Mouse (Mus musculus): Measurements from ENCODE around the gene Fbxo28. TPM values are rescaled to one million over a fixed set of nuclear protein-coding genes. Genes with fewer than 3 reads are reported as not detected.

The Fbxo28 gene
- total and polyA plus RNA-seq, 2 experiments from 2014 or later = 15.8 to 35.0 TPM

DNA sequence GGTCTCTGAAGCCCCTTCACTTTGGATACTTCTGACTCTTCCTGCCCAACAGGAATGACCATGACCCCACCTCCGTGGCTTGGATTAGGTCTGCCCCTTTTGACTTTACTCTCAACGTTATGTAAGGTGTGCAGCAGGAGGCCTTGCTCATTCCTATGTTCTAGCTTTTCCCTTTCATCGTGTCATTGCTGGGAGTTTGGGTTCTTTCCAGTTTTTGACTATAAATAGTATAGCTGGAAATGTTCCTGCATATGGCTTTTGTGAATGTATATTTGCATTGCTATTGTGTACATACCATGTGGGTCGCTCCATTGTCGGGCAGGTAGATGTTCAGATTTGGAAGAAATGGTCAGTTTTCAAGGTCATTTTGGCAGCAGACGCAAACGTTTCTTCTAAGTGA is 37.4 kb upstream of the Fbxo28 start:
- ATAC-seq (no peak), DNase-seq (ENCODE audit: low spot score) (no peak)
- H3K4me2 ChIP-seq (ENCODE audit: low read depth, low read length) = no peak overlapping the region
- no peak overlapping the region for H3K27ac ChIP-seq
- no peaks in the 10 kb centered on the region for H3K9me3 ChIP-seq (ENCODE audit: low read length)
- H3K4me3 ChIP-seq (ENCODE audit: low read length) = no peak overlapping the region
- H3K36me3 ChIP-seq (ENCODE audit: insufficient read depth, low read length) = no peaks in the 10 kb centered on the region
- no peaks in the 10 kb centered on the region for H3K27me3 ChIP-seq (ENCODE audit: insufficient read depth, low read length)
- no peak overlapping the region for H3K9ac ChIP-seq (replicated peaks; ENCODE audit: low read length)
- 0 out of 2 replicates have a peak, but pooled peaks cover 2% of the 10 kb centered on the region for H3K4me1 ChIP-seq (ENCODE audit: insufficient read depth, low read length)
- 82% methylated on average over 7 of the region's 7 CpGs for WGBS
- no peak for TF ChIP-seq CTCF (IDR thresholded peaks at IDR 0.05; ENCODE audit: low read depth)

DNA sequence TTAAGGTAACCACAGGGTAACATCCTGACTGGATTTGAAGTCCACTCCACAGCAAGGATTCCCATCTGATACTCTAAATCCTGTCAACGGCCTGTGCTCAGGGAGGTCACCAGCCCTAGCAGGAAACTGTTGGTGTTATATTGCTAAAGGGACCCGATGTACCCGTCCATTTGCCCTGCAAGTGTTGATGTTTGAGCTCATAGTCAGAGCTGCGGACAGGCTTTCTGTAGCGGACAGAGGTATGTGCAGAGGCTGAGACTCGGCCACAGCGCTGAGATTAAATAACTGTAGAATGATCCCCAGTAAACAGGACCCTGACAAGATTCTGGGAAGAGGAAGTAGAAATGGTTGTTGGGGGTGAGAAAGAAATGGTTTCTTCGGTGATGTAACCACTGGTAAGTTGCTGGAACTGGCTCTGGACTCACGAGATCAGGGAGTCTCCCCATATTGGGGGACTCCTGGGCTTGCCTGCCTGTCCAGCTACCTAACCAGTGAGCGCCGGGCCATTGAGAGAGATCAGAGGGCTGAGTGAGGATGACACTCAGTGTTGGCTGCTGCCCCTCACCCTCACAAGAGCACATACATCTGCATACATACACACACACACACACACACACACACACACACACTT is 36.9 kb upstream of the Fbxo28 start:
- no peak overlapping the region for H3K9ac ChIP-seq (replicated peaks; ENCODE audit: low read length)
- no peak overlapping the region for H3K27ac ChIP-seq
- DNase-seq (ENCODE audit: low spot score) (no peak), ATAC-seq (no peak)
- WGBS = 88% methylated on average over 11 of the region's 11 CpGs
- H3K27me3 ChIP-seq (ENCODE audit: insufficient read depth, low read length) = no peaks in the 10 kb centered on the region
- TF ChIP-seq CTCF (IDR thresholded peaks at IDR 0.05; ENCODE audit: low read depth) = no peak
- no peak overlapping the region for H3K4me3 ChIP-seq (ENCODE audit: low read length)
- no peak overlapping the region for H3K4me2 ChIP-seq (ENCODE audit: low read depth, low read length)
- H3K36me3 ChIP-seq (ENCODE audit: insufficient read depth, low read length) = no peaks in the 10 kb centered on the region
- H3K4me1 ChIP-seq (ENCODE audit: insufficient read depth, low read length) = 0 out of 2 replicates have a peak, but pooled peaks cover 2% of the 10 kb centered on the region
- H3K9me3 ChIP-seq (ENCODE audit: low read length) = no peaks in the 10 kb centered on the region

DNA sequence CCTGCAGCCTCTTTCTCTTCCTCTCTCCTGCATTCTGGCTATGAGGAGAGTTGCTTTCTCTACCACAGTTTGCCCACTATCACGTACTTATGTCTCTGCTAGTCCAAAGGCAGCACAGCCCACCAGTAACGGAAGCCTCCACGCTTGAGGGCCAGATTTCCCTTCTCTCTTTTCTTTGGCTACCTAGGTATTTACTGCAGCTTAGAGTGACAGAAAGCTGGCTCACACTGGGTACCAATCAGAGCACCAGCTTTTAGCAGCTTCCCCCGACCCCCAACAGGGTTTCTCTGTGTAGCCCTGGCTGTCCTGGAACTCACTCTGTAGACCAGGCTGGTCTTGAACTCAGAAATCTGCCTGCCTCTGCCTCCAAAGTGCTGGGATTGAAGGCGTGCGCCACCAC is 36.1 kb upstream of the Fbxo28 start:
- H3K4me2 ChIP-seq (ENCODE audit: low read depth, low read length) = no peak overlapping the region
- whole genome bisulfite sequencing = 77% methylated on average over 6 of the region's 6 CpGs
- H3K27me3 ChIP-seq (ENCODE audit: insufficient read depth, low read length) = no peaks in the 10 kb centered on the region
- H3K9me3 ChIP-seq (ENCODE audit: low read length) = no peaks in the 10 kb centered on the region
- H3K4me3 ChIP-seq (ENCODE audit: low read length) = no peak overlapping the region
- no peak for TF ChIP-seq CTCF (IDR thresholded peaks at IDR 0.05; ENCODE audit: low read depth)
- H3K27ac ChIP-seq = no peak overlapping the region
- H3K9ac ChIP-seq (replicated peaks; ENCODE audit: low read length) = no peak overlapping the region
- DNase-seq (ENCODE audit: low spot score) (no peak), ATAC-seq (no peak)
- no peaks in the 10 kb centered on the region for H3K36me3 ChIP-seq (ENCODE audit: insufficient read depth, low read length)
- H3K4me1 ChIP-seq (ENCODE audit: insufficient read depth, low read length) = 0 out of 2 replicates have a peak, but pooled peaks cover 2% of the 10 kb centered on the region

DNA sequence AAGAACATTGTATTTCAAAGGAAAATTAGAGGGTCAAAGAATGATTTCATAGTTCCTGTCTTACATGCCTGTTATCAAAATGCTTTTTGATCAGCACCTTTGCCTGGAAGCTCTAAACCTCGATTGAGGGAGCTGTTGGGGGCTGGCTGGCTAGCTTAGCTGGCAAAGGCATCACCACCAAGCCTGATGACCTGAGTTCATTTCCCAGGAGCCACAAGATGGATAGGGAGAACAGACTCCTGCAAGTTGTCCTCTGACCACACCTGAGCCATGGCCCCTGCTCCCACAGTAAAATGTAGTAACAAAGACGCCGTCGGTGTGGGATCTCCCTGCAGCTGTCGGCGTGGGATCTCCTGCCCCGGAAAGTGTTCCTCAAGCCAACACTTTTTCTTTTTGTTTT is 35.4 kb upstream of the Fbxo28 start:
- H3K27ac ChIP-seq = 0 out of 2 replicates have a peak overlapping the region, but pooled peaks have one; percentile 32
- no peak overlapping the region for H3K4me3 ChIP-seq (ENCODE audit: low read length)
- TF ChIP-seq CTCF (IDR thresholded peaks at IDR 0.05; ENCODE audit: low read depth) = no peak
- ATAC-seq = no peak
- no peaks in the 10 kb centered on the region for H3K9me3 ChIP-seq (ENCODE audit: low read length)
- no peak overlapping the region for H3K4me2 ChIP-seq (ENCODE audit: low read depth, low read length)
- DNase-seq (ENCODE audit: low spot score) = no peak
- 0 out of 2 replicates have a peak, but pooled peaks cover 2% of the 10 kb centered on the region for H3K4me1 ChIP-seq (ENCODE audit: insufficient read depth, low read length)
- H3K9ac ChIP-seq (replicated peaks; ENCODE audit: low read length) = no peak overlapping the region
- 66% methylated on average over 7 of the region's 7 CpGs for WGBS
- no peaks in the 10 kb centered on the region for H3K27me3 ChIP-seq (ENCODE audit: insufficient read depth, low read length)
- no peaks in the 10 kb centered on the region for H3K36me3 ChIP-seq (ENCODE audit: insufficient read depth, low read length)

DNA sequence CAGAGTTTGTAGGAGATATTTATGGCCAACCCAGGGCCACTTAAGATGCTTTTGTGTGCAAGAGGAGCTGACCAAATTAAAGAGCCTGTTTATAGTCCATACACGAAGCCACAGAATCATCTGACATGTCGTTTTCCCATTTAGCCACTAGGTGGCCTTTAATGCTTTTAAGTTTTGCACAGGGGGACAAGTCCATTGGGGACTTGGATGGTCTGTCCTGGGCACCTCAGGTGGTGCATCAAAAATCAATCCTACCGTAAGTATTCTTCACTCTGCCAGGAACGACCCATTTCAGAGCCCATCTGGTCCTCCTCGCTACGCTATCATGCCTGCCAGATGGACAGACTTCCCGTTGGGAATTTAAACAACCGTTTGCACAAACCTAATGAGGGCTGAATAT is 34.8 kb upstream of the Fbxo28 start:
- Histone ChIP-seq H3K27ac (peak overlapping the region; percentile 32; the same call in 1 of the 2 replicates), H3K9ac (replicated peaks; ENCODE audit: low read length) (no peak overlapping the region), H3K4me2 (ENCODE audit: low read depth, low read length) (peak overlapping the region; percentile 13; the same call in 1 of the 2 replicates), H3K9me3 (ENCODE audit: low read length) (no peaks in the 10 kb centered on the region), H3K36me3 (ENCODE audit: insufficient read depth, low read length) (no peaks in the 10 kb centered on the region), H3K27me3 (ENCODE audit: insufficient read depth, low read length) (no peaks in the 10 kb centered on the region), H3K4me1 (ENCODE audit: insufficient read depth, low read length) (0 out of 2 replicates have a peak, but pooled peaks cover 2% of the 10 kb centered on the region), H3K4me3 (ENCODE audit: low read length) (no peak overlapping the region)
- ATAC-seq (peak; percentile 78), DNase-seq (ENCODE audit: low spot score) (peak; percentile 85)
- WGBS = 10% methylated on average over 8 of the region's 8 CpGs
- TF ChIP-seq CTCF (IDR thresholded peaks at IDR 0.05; ENCODE audit: low read depth) = peak; percentile 80

DNA sequence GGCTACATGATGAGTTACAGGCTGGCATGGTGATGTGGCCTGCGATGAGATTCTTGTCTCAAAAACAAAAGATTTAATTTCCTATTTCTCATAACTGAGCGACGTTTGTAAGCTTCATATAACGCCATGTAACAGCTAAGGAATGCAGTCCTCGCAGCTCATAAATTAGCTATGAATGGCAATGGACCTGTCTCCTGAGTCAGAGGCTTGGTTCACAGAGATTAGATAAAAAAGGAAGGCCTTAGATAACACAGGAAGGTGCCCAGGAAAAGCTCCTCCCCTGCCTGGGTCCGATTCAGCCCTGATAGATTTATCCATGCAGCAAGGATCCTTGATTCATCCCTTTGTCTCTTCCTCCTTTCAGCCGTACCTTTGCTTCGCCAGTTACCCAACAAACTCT is 30.5 kb upstream of the Fbxo28 start:
- ATAC-seq = no peak
- Histone ChIP-seq H3K4me2 (ENCODE audit: low read depth, low read length) (no peak overlapping the region), H3K9ac (replicated peaks; ENCODE audit: low read length) (no peak overlapping the region), H3K27me3 (ENCODE audit: insufficient read depth, low read length) (no peaks in the 10 kb centered on the region), H3K27ac (no peak overlapping the region), H3K4me3 (ENCODE audit: low read length) (no peak overlapping the region), H3K36me3 (ENCODE audit: insufficient read depth, low read length) (no peaks in the 10 kb centered on the region), H3K4me1 (ENCODE audit: insufficient read depth, low read length) (0 out of 2 replicates have a peak, but pooled peaks cover 2% of the 10 kb centered on the region), H3K9me3 (ENCODE audit: low read length) (no peaks in the 10 kb centered on the region)
- DNase-seq (ENCODE audit: low spot score) = no peak
- TF ChIP-seq CTCF (IDR thresholded peaks at IDR 0.05; ENCODE audit: low read depth) = no peak
- 88% methylated on average over 8 of the region's 8 CpGs for WGBS

DNA sequence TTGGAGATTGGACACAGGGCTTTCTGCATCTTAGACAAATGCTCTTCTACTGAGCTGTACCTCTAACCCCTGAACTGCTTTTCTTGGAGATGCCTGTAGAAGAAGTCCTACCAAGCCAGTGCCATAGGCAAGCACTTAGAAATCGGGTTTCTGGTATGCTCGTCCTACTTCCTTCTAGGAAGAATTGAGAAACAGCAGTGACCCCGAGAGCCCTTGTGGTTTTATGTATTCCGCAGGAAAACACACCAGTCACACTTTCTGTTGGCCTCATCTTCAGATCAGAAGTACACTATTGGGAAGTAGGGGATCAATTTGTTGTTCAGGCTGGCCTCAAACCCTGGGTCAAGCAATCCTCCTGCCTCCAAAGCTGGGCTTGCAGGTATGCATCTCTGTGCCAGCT is 28.0 kb upstream of the Fbxo28 start:
- no peaks in the 10 kb centered on the region for H3K36me3 ChIP-seq (ENCODE audit: insufficient read depth, low read length)
- H3K27me3 ChIP-seq (ENCODE audit: insufficient read depth, low read length) = no peaks in the 10 kb centered on the region
- 74% methylated on average over 4 of the region's 4 CpGs for WGBS
- no peak for ATAC-seq
- H3K4me1 ChIP-seq (ENCODE audit: insufficient read depth, low read length) = no peaks in the 10 kb centered on the region
- H3K27ac ChIP-seq = no peak overlapping the region
- no peak for DNase-seq (ENCODE audit: low spot score)
- no peak overlapping the region for H3K4me3 ChIP-seq (ENCODE audit: low read length)
- no peak for TF ChIP-seq CTCF (IDR thresholded peaks at IDR 0.05; ENCODE audit: low read depth)
- H3K9ac ChIP-seq (replicated peaks; ENCODE audit: low read length) = no peak overlapping the region
- H3K4me2 ChIP-seq (ENCODE audit: low read depth, low read length) = no peak overlapping the region
- no peaks in the 10 kb centered on the region for H3K9me3 ChIP-seq (ENCODE audit: low read length)
